Mouse (Mus musculus): ENCODE results near the gene Braf. TPM values are rescaled to one million over a fixed set of nuclear protein-coding genes. Genes with fewer than 3 reads are reported as not detected.
A peak's percentile ranks its signal among the peaks of the same experiment; 100 is the strongest.

Gene Braf
- polyA plus RNA-seq, 1 experiment from 2014 or later = 13.5 TPM

DNA sequence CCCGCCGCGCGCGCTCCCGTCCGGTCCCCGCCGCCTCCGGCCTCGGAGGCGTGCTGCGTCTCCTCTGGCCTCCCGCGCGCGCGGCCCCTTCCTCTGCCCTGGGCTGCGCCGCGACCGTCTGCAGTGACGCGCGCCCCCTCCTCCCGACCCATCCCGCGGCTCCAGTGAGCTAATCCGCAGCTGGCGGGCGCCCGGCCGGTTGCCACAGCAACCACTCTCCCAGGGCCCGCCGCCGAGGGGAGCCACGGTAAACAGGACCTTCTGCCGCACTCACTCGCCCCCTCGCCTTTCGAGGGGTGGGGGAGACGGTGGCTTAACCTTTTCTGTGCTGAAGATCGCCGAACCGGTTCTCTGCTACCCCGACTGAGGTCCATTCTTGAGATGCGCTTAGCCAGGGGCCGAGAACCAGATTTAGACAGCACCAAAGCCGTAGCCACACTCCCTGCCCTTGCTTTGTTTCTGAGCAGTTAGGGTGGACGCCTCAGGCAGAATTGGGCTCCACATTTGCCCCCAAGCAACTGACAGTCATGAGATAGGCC is 167.5 kb downstream of the Braf start, which contains the start of gene Dennd2a:
TSS of gene Dennd2a (minus strand) at position 145 of the 539 bp plus-strand sequence.
- peak within 1 kb of the TSS; percentile 96 for H3K9ac ChIP-seq (ENCODE audit: low read depth, low read length)
- H3K9me3 ChIP-seq (ENCODE audit: control insufficient read depth, low read length) = no peaks in the 10 kb centered on the region
- H3K4me3 ChIP-seq (ENCODE audit: low read depth, low read length) = peak within 1 kb of the TSS; percentile 89
- H3K27me3 ChIP-seq (replicated peaks; ENCODE audit: control insufficient read depth, insufficient read depth, low read length) = no peaks in the 10 kb centered on the region
- WGBS = under 1% methylated on average over 26 of the region's 50 CpGs
- ATAC-seq (ENCODE audit: low read depth) = peak; percentile 95
- DNase-seq (ENCODE audit: low spot score) = peak; percentile 96
- peak within 1 kb of the TSS; percentile 94 for H3K27ac ChIP-seq (replicated peaks; ENCODE audit: low read depth, low read length)
- no peaks in the 10 kb centered on the region for H3K36me3 ChIP-seq (ENCODE audit: control insufficient read depth, insufficient read depth, low read length)
- peak within 1 kb of the TSS; percentile 67 for H3K4me2 ChIP-seq (ENCODE audit: low read depth, low read length)
- peaks cover 23% of the 10 kb centered on the region for H3K4me1 ChIP-seq (ENCODE audit: control insufficient read depth, insufficient read depth, low read length)

GRCm38 (mm10) chr6:39556900-39557659 is 168.2 kb downstream of the Braf start:
- H3K27ac ChIP-seq (replicated peaks; ENCODE audit: low read depth, low read length) = peak overlapping the region; percentile 94
- H3K9me3 ChIP-seq (ENCODE audit: control insufficient read depth, low read length) = no peaks in the 10 kb centered on the region
- no peaks in the 10 kb centered on the region for H3K36me3 ChIP-seq (ENCODE audit: control insufficient read depth, insufficient read depth, low read length)
- WGBS = under 1% methylated on average over 21 of the region's 54 CpGs
- peak overlapping the region; percentile 96 for H3K9ac ChIP-seq (ENCODE audit: low read depth, low read length)
- H3K27me3 ChIP-seq (replicated peaks; ENCODE audit: control insufficient read depth, insufficient read depth, low read length) = no peaks in the 10 kb centered on the region
- H3K4me3 ChIP-seq (ENCODE audit: low read depth, low read length) = peak overlapping the region; percentile 89
- H3K4me2 ChIP-seq (ENCODE audit: low read depth, low read length) = peak overlapping the region; percentile 67
- H3K4me1 ChIP-seq (ENCODE audit: control insufficient read depth, insufficient read depth, low read length) = peaks cover 23% of the 10 kb centered on the region
- DNase-seq (ENCODE audit: low spot score) (peak; percentile 55), ATAC-seq (ENCODE audit: low read depth) (peak; percentile 73)

DNA sequence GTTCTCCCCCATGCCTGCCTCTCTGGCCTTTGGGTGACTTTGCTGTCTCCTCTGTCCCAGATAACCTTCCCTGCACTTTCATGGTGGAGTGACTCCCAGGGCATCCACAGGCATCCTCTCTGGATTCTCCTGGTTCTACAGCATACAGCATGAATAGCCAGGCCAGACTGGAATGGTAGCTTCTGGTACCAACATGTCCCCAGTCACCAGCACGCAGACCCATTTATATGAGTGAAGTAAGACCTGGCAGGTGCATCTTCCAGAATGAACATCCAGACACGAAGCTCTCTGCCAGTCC is 169.7 kb downstream of the Braf start:
- no peak overlapping the region for H3K9ac ChIP-seq (ENCODE audit: low read depth, low read length)
- H3K4me3 ChIP-seq (ENCODE audit: low read depth, low read length) = peak overlapping the region; percentile 89; the same call in 1 of the 2 replicates
- WGBS = 74% methylated on average over 2 of the region's 2 CpGs
- H3K9me3 ChIP-seq (ENCODE audit: control insufficient read depth, low read length) = no peaks in the 10 kb centered on the region
- DNase-seq (ENCODE audit: low spot score) = no peak
- no peak for ATAC-seq (ENCODE audit: low read depth)
- no peaks in the 10 kb centered on the region for H3K27me3 ChIP-seq (replicated peaks; ENCODE audit: control insufficient read depth, insufficient read depth, low read length)
- H3K4me2 ChIP-seq (ENCODE audit: low read depth, low read length) = peak overlapping the region; percentile 67
- H3K27ac ChIP-seq (replicated peaks; ENCODE audit: low read depth, low read length) = no peak overlapping the region
- H3K4me1 ChIP-seq (ENCODE audit: control insufficient read depth, insufficient read depth, low read length) = peaks cover 23% of the 10 kb centered on the region
- H3K36me3 ChIP-seq (ENCODE audit: control insufficient read depth, insufficient read depth, low read length) = no peaks in the 10 kb centered on the region

DNA sequence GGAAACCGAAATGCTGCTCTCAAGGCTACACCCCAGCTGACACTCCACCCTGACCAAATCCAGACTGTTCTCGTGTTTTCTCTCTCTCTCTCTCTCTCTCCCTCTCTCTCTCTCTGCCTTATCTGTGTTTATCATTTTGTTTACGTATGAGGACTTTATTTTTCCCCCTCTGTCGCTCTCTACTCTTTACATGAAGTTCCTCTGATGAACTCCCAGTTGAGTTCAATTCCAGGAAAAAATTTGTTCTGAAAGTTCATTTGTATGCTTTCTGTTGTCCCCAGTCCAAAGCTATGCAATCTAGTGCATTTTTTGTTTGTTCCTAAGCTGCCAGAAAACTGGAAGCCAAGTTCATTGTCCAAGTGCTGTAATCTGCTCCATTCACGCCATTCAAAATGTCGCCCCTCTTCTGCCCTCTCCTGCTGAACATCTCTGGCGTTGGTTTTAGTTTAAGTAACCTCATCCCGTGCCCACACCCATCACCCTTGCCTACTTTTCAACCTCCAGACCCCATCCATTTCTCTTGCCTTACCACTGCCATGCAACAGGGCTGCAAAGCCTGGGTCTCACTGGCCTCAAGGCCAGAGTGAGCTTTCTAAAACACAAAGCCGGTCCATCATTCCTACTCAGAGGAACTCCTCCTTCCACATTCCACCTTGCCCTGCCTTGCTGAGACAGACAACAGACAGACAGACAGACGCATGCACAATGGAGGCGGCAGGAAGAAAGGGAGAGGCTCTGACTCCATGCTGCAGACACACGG is 170.2 kb downstream of the Braf start:
- WGBS = 65% methylated on average over 11 of the region's 12 CpGs
- DNase-seq (ENCODE audit: low spot score) = no peak
- peak overlapping the region; percentile 89; the same call in 1 of the 2 replicates for H3K4me3 ChIP-seq (ENCODE audit: low read depth, low read length)

More for the DNA sequence above, 170.2 kb downstream of the Braf start:
- Histone ChIP-seq H3K36me3 (ENCODE audit: control insufficient read depth, insufficient read depth, low read length) (no peaks in the 10 kb centered on the region), H3K9me3 (ENCODE audit: control insufficient read depth, low read length) (no peaks in the 10 kb centered on the region), H3K9ac (ENCODE audit: low read depth, low read length) (no peak overlapping the region), H3K4me1 (ENCODE audit: control insufficient read depth, insufficient read depth, low read length) (peaks cover 23% of the 10 kb centered on the region), H3K4me2 (ENCODE audit: low read depth, low read length) (peak overlapping the region; percentile 67), H3K27me3 (replicated peaks; ENCODE audit: control insufficient read depth, insufficient read depth, low read length) (no peaks in the 10 kb centered on the region), H3K27ac (replicated peaks; ENCODE audit: low read depth, low read length) (no peak overlapping the region)
- ATAC-seq (ENCODE audit: low read depth) = no peak

Other genes starting within 250 kb of the Braf start
- 24.0 and 28.4 TPM in 2 replicates for gene Dennd2a, start 167.6 kb downstream of the Braf start, polyA plus RNA-seq (2014; fragmentation: Nextera tagmentation; extraction: Ambion mirVana)
- gene Adck2, start 151.6 kb downstream of the Braf start, polyA plus RNA-seq (2014; fragmentation: Nextera tagmentation; extraction: Ambion mirVana) = 27.3 and 32.8 TPM in 2 replicates
- gene Gm42420, start 139.7 kb downstream of the Braf start, polyA plus RNA-seq (2014; fragmentation: Nextera tagmentation; extraction: Ambion mirVana) = not detected in 2 replicates
- gene Ndufb2, start 132.9 kb downstream of the Braf start, polyA plus RNA-seq (2014; fragmentation: Nextera tagmentation; extraction: Ambion mirVana) = 343 and 390 TPM in 2 replicates
- gene Mrps33, start 85.5 kb upstream of the Braf start, polyA plus RNA-seq (2014; fragmentation: Nextera tagmentation; extraction: Ambion mirVana) = 184 and 187 TPM in 2 replicates
- gene Tmem178b, start 147.8 kb upstream of the Braf start, polyA plus RNA-seq (2014; fragmentation: Nextera tagmentation; extraction: Ambion mirVana) = 2.5 and 2.6 TPM in 2 replicates